Mouse (Mus musculus) cerebellum, adult 2 months (tissue): Measurements from ENCODE around the gene Kirrel2. TPM values are rescaled to one million over a fixed set of nuclear protein-coding genes. Genes with fewer than 3 reads are reported as not detected.
A peak's percentile ranks its signal among the peaks of the same experiment; 100 is the strongest.

Source experiments
- DNase-seq, 2 experiments: peaks; one replicate each; pipeline ENCODE4 v3.0.0; 2021
- H3K27ac ChIP-seq: fragments of 200-500 bp; 2 replicates; pipeline ENCODE4 v1.5.1; 2012; ENCODE audit warnings: low read length, control low read depth, inconsistent platforms; ENCODE audit not compliant: insufficient read depth
- H3K27me3 ChIP-seq: fragments of 200-500 bp; 2 replicates; pipeline ENCODE4 v1.6.1; 2012; ENCODE audit warnings: inconsistent platforms, mild to moderate bottlenecking, low read length, moderate library complexity; ENCODE audit not compliant: control insufficient read depth, insufficient read depth
- H3K4me1 ChIP-seq: fragments of 200-500 bp; 2 replicates; pipeline ENCODE4 v1.6.1; 2011; ENCODE audit warnings: low read length; ENCODE audit not compliant: control insufficient read depth, insufficient read depth
- H3K4me3 ChIP-seq: fragments of 200-500 bp; replicated peaks from 2 replicates; pipeline ENCODE3; 2011; ENCODE audit warnings: mild to moderate bottlenecking, low read depth, low read length, control low read depth; ENCODE audit not compliant: insufficient read depth
- CTCF ChIP-seq: fragments of 200-500 bp; IDR thresholded peaks from 2 replicates; pipeline ENCODE4 v1.5.1; 2011; ENCODE audit warnings: low read depth, mild to moderate bottlenecking, control low read depth, low read length, moderate library complexity, borderline replicate concordance; ENCODE audit not compliant: insufficient read depth
- POLR2A ChIP-seq: fragments of 200-500 bp; IDR thresholded peaks from 2 replicates; pipeline ENCODE4 v1.6.1; 2011; ENCODE audit warnings: low read length, control low read depth, borderline replicate concordance; ENCODE audit not compliant: insufficient read depth
- WGBS: fragments of 180-500 bp; shearing (Covaris S2); methylation state at CpG from one replicate; pipeline ENCODE4 v1.1.7; 2018; 5-methylcytosine and 5-hydroxymethylcytosine counted together
- polyA plus RNA-seq: library from polyadenylated mRNA; depleted of rRNA; stranded (reverse); fragments of >200 nt; gene quantifications from 2 replicates; pipeline ENCODE4 v1.2.3, GENCODE M21; 2012

The Kirrel2 gene
- polyA plus RNA-seq, 1 experiment, result 2.7 TPM

DNA sequence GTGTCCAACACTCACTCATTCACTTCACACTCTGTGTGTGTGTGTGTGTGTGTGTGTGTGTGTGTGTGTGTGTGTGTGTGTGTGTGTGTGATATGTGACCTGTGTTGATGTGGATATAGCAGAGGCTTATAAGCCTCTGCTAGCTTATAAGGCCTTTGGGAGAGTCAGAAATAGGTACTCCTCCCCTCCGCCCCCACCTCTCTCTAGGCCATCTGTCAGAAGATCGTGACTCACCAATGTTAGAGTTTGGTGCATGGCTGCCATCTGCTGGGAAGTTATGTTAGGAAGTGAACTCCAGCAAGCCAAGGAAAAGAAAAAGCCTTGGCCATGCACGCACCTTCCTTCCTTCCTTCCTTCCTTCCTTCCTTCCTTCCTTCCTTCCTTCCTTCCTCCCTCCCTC is 25.7 kb downstream of the Kirrel2 start:
- peak overlapping the region; percentile 98 for H3K27ac ChIP-seq
- H3K27me3 ChIP-seq, result no peaks in the 10 kb centered on the region
- 0% methylated on average over 3 of the region's 3 CpGs for WGBS
- H3K4me1 ChIP-seq, result peaks cover 6% of the 10 kb centered on the region; the same call in 1 of the 2 replicates
- peak; percentile 90 to 95 for DNase-seq
- no peak overlapping the region for H3K4me3 ChIP-seq
- TF ChIP-seq POLR2A, result peak; percentile 21; the same call in 1 of the 2 replicates
- TF ChIP-seq CTCF, result peak; percentile 80

DNA sequence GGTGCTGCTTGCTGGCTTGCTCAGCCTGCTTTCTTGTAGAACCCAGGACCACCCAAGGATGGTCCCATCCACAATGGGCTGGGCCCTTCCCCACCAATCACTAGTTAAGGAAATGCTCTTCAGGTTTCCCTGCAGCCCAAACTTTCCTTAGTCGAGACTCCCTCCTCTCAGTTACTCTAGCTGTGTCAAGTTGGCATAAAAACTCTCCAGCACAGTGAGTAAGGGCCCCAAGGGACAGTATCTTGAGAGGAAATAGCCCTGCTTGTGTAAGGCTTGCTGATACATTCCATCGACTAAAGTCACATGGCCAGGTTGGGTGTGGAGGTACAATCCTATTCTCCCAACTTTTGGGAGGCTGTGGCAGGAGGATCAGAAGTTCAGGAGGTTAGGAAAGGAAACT is 27.3 kb downstream of the Kirrel2 start:
- no peak overlapping the region for H3K27ac ChIP-seq
- no peak for DNase-seq
- 58% methylated on average over 2 of the region's 2 CpGs for WGBS
- no peak for TF ChIP-seq POLR2A
- TF ChIP-seq CTCF, result no peak
- no peak overlapping the region for H3K4me3 ChIP-seq
- H3K4me1 ChIP-seq, result peaks cover 6% of the 10 kb centered on the region; the same call in 1 of the 2 replicates
- no peaks in the 10 kb centered on the region for H3K27me3 ChIP-seq

DNA sequence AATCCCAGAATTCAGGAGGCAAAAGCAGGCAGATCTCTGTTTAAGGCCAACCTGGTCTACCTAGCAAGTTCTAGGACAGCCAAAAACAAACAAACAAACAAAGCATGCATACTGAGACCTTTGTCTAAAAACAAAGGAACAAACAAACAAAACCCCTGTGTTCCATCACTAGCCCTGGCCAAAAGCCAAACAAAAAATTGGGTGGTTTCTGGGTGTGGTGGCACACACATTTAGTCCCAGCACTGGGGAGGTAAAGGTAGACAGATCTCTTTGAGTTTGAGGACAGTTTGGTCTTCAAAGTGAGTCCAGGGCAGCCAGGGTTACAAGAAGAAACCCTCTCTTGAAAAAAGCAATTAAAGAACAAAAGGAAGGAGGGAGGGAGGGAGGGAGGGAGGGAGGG is 28.2 kb downstream of the Kirrel2 start:
- Histone ChIP-seq H3K27ac (no peak overlapping the region), H3K27me3 (no peaks in the 10 kb centered on the region), H3K4me1 (peaks cover 6% of the 10 kb centered on the region; the same call in 1 of the 2 replicates), H3K4me3 (no peak overlapping the region)
- TF ChIP-seq POLR2A (no peak), CTCF (no peak)
- DNase-seq, result no peak

DNA sequence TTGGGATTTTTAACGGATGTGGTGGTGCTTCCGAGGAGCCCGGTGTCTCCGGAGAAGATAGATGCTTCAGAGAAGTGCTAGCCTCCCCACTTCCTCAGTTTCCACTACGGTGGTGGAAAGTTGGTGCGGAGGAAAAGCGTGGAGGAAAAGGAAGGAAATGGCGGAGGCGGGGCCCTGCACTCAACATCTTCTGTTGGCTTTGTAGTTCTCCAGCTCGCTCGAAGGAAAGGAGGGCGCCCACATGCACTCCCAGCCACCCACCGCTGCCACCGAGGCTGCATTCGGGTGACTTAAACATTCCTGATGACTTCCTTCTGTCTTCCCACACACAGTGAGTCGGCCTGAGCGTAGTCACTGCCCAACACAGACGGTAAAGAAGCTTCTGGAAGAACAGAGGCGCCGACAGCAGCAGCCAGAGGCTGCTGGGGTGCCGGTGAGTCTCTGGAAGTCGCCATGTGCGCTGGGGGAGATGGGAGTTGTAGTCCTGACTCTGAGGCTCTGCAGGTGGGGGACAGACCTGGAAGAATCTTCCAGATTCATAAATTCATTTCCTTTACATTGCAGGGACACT is 34.3 kb downstream of the Kirrel2 start:
- DNase-seq, result peak; percentile 58 to 60
- WGBS, result 25% methylated on average over 23 of the region's 23 CpGs
- Histone ChIP-seq H3K4me3 (peak overlapping the region; percentile 95), H3K27ac (peak overlapping the region; percentile 81), H3K27me3 (no peaks in the 10 kb centered on the region), H3K4me1 (peaks cover 7% of the 10 kb centered on the region; the same call in 1 of the 2 replicates)
- TF ChIP-seq CTCF (no peak), POLR2A (no peak)

DNA sequence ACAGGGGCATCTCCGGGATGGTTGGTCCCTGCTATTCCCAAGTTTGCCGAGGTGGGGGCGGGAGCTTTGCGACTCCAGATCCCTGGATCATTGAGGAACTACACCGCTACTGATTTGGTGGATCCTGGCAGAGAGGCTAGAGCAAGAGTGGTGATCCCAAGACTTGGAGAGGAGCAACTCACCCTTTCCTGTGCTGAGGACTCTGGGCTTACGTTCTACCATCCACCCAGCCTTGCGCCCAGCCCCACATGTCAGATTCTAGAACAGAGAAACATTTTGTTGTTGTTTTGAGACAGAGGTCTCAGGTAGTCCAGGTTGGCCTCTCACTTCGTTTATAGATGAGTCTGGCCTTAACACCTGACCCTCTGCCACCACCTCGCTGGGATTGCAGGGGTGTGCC is 34.9 kb downstream of the Kirrel2 start:
- 3% methylated on average over 9 of the region's 9 CpGs for WGBS
- Histone ChIP-seq H3K27me3 (no peaks in the 10 kb centered on the region), H3K4me1 (peaks cover 7% of the 10 kb centered on the region; the same call in 1 of the 2 replicates), H3K4me3 (peak overlapping the region; percentile 95), H3K27ac (peak overlapping the region; percentile 81)
- DNase-seq, result no peak
- TF ChIP-seq POLR2A (no peak), CTCF (no peak)

DNA sequence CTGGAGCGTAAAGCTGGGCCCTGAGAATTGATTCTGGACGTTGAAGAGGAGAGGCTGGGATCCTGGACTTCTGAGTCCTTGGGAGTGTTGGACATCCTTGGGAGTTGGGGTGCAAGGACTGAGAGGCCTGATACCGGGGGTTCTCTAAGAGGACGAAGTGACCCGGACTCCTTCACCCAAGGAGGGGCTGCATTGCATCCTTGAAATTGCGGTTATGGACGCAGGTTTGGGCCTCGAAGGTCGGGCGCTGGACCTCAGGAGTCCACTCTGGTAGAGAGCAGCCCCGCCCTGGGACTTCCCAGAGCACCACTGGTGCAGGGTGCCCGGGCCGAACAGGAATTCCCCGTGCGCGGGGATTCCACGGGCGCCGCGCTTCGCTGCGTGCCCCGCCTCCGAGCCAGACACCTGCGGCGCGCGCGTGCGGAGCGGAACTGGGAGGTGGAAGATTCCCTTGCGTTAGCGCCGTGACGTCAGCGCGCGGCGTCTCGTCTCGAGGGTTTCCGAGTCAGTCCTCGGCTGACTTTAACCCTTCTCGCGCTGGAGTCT is 35.5 kb downstream of the Kirrel2 start:
- TF ChIP-seq CTCF (no peak), POLR2A (peak; percentile 58)
- under 1% methylated on average over 45 of the region's 45 CpGs for WGBS
- peak; percentile 95 for DNase-seq
- H3K4me1 ChIP-seq, result peaks cover 7% of the 10 kb centered on the region; the same call in 1 of the 2 replicates
- H3K4me3 ChIP-seq, result peak overlapping the region; percentile 95
- H3K27ac ChIP-seq, result peak overlapping the region; percentile 81
- H3K27me3 ChIP-seq, result no peaks in the 10 kb centered on the region

DNA sequence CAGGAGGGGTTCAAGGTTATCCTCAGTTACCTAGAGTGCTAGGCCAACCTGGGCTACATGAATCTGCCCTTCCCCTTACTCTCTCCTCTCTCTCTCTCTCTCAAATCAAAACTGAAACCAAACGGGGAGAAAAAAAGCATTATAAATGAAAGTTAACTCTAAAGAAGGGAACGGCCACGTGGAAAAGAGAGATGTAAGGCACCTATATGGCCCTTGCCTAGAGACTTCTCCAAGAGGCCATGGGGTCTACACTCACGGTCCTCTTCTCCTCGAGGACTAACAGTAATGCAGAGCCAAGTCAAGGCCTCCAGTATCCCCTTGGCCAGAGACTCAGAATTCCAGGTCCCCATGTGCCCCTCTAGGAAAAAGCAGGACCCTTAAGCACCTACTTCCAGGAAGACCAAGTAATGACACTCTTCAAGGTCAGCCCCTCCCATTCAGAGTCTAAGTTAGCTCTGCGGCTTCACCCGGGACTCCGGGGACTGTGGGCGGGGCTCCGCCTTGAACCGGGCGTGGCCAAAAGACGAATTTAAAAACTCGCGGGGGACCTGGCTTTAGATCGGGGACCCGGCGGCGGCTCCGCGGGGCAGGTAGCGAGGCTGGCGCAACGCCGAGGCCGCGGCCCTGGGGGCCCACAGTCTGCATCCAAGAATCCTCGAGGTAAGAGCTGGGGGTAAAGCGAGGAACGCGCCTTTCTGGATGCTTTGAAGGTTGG is 36.2 kb downstream of the Kirrel2 start, which contains the start of gene Nfkbid:
Gene Nfkbid, plus strand, starts transcription at position 558 of the 715 bp plus-strand sequence.
- Histone ChIP-seq H3K4me3 (peak within 1 kb of the TSS; percentile 95), H3K27me3 (no peaks in the 10 kb centered on the region), H3K27ac (peak within 1 kb of the TSS; percentile 81), H3K4me1 (peaks cover 7% of the 10 kb centered on the region; the same call in 1 of the 2 replicates)
- peak; percentile 67 to 71 for DNase-seq
- WGBS, result 9% methylated on average over 31 of the region's 31 CpGs
- 0 out of 2 replicates have a peak, but pooled peaks have one; percentile 9 for TF ChIP-seq POLR2A
- no peak for TF ChIP-seq CTCF

DNA sequence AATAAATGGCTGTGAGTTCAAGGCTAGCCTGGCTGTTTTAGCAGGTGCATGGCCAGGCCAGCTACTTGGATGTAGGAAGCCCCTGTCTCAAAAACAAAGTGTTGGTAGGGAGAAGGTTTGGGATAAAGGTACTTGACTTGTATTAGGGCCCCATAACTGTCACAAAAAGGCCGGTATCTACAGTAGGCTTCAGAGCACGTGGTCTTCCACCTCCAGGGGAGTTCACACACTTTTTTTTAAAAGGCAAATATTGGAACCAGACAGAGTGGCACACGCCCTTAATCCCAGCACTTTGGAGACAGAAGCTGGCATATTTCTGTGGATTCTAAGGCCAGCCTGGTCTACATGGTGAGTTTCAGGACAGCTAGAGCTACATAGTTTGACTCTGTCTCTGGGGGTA is 36.8 kb downstream of the Kirrel2 start:
- Histone ChIP-seq H3K27me3 (no peaks in the 10 kb centered on the region), H3K4me1 (peaks cover 7% of the 10 kb centered on the region; the same call in 1 of the 2 replicates), H3K4me3 (no peak overlapping the region), H3K27ac (no peak overlapping the region)
- no peak for DNase-seq
- no peak for TF ChIP-seq POLR2A
- no peak for TF ChIP-seq CTCF
- WGBS, result 89% methylated on average over 3 of the region's 3 CpGs
